Mouse (Mus musculus): ENCODE measurements around the gene Ina. TPM values are rescaled to one million over a fixed set of nuclear protein-coding genes. Genes with fewer than 3 reads are reported as not detected.

Gene Ina
- polyA plus RNA-seq, 1 experiment from 2014 or later: 102 TPM

GRCm38 (mm10) chr19:47026513-47026912 is 12.0 kb downstream of the Ina start:
- Histone ChIP-seq H3K4me2 (ENCODE audit: low read depth, low read length, severe bottlenecking) (no peak overlapping the region), H3K9me3 (ENCODE audit: control insufficient read depth, low read length) (no peaks in the 10 kb centered on the region), H3K27ac (ENCODE audit: low read depth, low read length) (no peak overlapping the region), H3K9ac (ENCODE audit: low read length) (no peak overlapping the region), H3K4me3 (ENCODE audit: low read depth, low read length) (no peak overlapping the region), H3K27me3 (ENCODE audit: control insufficient read depth, insufficient read depth, low read length) (no peaks in the 10 kb centered on the region), H3K36me3 (ENCODE audit: control insufficient read depth, insufficient read depth, low read length) (no peaks in the 10 kb centered on the region), H3K4me1 (replicated peaks; ENCODE audit: control insufficient read depth, insufficient read depth, low read length) (no peaks in the 10 kb centered on the region)
- no peak for DNase-seq (ENCODE audit: low spot score)
- no peak for ATAC-seq (replicated peaks; ENCODE audit: low FRiP score)
- WGBS: 92% methylated on average over 4 of the region's 4 CpGs

- H3K36me3 ChIP-seq (ENCODE audit: control insufficient read depth, insufficient read depth, low read length): peaks cover 3% of the 10 kb centered on the region; the same call in 1 of the 2 replicates
- no peak for DNase-seq (ENCODE audit: low spot score)
- no peak overlapping the region for H3K9ac ChIP-seq (ENCODE audit: low read length)
- H3K4me2 ChIP-seq (ENCODE audit: low read depth, low read length, severe bottlenecking): no peak overlapping the region
- WGBS: 81% methylated on average over 9 of the region's 9 CpGs
- H3K27ac ChIP-seq (ENCODE audit: low read depth, low read length): no peak overlapping the region
- ATAC-seq (replicated peaks; ENCODE audit: low FRiP score): no peak
- no peaks in the 10 kb centered on the region for H3K9me3 ChIP-seq (ENCODE audit: control insufficient read depth, low read length)
- no peaks in the 10 kb centered on the region for H3K27me3 ChIP-seq (ENCODE audit: control insufficient read depth, insufficient read depth, low read length)
- no peaks in the 10 kb centered on the region for H3K4me1 ChIP-seq (replicated peaks; ENCODE audit: control insufficient read depth, insufficient read depth, low read length)
- no peak overlapping the region for H3K4me3 ChIP-seq (ENCODE audit: low read depth, low read length)
These were observed 15.3 kb downstream of the Ina start for GRCm38 (mm10) chr19:47029796-47030195.

DNA sequence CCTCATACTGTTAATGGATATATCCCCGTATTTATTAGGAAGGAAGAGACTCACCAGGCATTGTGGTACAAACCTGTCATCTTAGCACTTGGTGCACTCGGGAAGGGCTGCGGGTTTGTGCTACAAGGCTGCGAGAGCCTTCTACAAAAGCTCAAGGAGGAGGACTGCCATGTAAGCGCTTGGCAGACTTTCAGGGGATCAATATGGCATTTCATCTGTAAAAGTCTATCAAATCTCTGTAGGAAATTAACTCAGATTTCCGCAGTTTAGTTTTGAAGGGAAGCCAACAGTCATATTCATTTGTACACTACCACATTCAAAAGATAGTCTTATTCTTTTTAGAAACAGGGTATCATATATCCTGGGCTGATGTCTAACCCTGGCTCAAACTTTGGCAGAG is 17.3 kb downstream of the Ina start:
- H3K4me1 ChIP-seq (replicated peaks; ENCODE audit: control insufficient read depth, insufficient read depth, low read length): no peaks in the 10 kb centered on the region
- H3K4me2 ChIP-seq (ENCODE audit: low read depth, low read length, severe bottlenecking): no peak overlapping the region
- WGBS: 90% methylated on average over 6 of the region's 6 CpGs
- peaks cover 3% of the 10 kb centered on the region; the same call in 1 of the 2 replicates for H3K36me3 ChIP-seq (ENCODE audit: control insufficient read depth, insufficient read depth, low read length)
- no peak overlapping the region for H3K4me3 ChIP-seq (ENCODE audit: low read depth, low read length)
- H3K27me3 ChIP-seq (ENCODE audit: control insufficient read depth, insufficient read depth, low read length): no peaks in the 10 kb centered on the region
- ATAC-seq (replicated peaks; ENCODE audit: low FRiP score) (no peak), DNase-seq (ENCODE audit: low spot score) (no peak)
- H3K9me3 ChIP-seq (ENCODE audit: control insufficient read depth, low read length): no peaks in the 10 kb centered on the region
- no peak overlapping the region for H3K9ac ChIP-seq (ENCODE audit: low read length)
- H3K27ac ChIP-seq (ENCODE audit: low read depth, low read length): no peak overlapping the region

- H3K4me3 ChIP-seq (ENCODE audit: low read depth, low read length): no peak overlapping the region
- H3K4me1 ChIP-seq (replicated peaks; ENCODE audit: control insufficient read depth, insufficient read depth, low read length): no peaks in the 10 kb centered on the region
- no peaks in the 10 kb centered on the region for H3K9me3 ChIP-seq (ENCODE audit: control insufficient read depth, low read length)
- ATAC-seq (replicated peaks; ENCODE audit: low FRiP score): no peak
- DNase-seq (ENCODE audit: low spot score): no peak
- no peak overlapping the region for H3K4me2 ChIP-seq (ENCODE audit: low read depth, low read length, severe bottlenecking)
- no peak overlapping the region for H3K9ac ChIP-seq (ENCODE audit: low read length)
- H3K36me3 ChIP-seq (ENCODE audit: control insufficient read depth, insufficient read depth, low read length): peaks cover 3% of the 10 kb centered on the region; the same call in 1 of the 2 replicates
- WGBS: 93% methylated on average over 4 of the region's 4 CpGs
- H3K27me3 ChIP-seq (ENCODE audit: control insufficient read depth, insufficient read depth, low read length): no peaks in the 10 kb centered on the region
- no peak overlapping the region for H3K27ac ChIP-seq (ENCODE audit: low read depth, low read length)
These were observed 20.4 kb downstream of the Ina start for GRCm38 (mm10) chr19:47034916-47035315.

DNA sequence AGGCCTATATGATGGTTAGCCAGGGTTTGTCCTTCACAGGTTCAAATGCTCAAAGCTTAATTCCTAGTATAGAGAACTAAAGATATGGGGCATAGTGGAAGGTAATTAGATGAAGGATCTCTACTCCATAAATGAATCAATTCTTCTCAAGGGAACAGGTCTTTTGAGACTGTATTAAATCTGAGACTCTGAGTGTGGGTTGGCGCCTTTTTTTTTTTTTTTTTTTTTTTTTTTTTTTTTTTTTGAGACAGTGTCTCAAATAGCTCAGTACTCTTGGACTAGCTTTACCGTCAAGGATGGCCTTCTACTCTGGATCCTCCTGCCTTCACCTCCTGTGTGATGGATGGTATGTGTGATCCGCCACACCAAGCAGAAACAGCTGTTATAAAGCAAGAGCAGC is 22.1 kb downstream of the Ina start:
- Histone ChIP-seq H3K4me2 (ENCODE audit: low read depth, low read length, severe bottlenecking) (no peak overlapping the region), H3K4me1 (replicated peaks; ENCODE audit: control insufficient read depth, insufficient read depth, low read length) (no peaks in the 10 kb centered on the region), H3K4me3 (ENCODE audit: low read depth, low read length) (no peak overlapping the region), H3K9ac (ENCODE audit: low read length) (no peak overlapping the region), H3K36me3 (ENCODE audit: control insufficient read depth, insufficient read depth, low read length) (peaks cover 3% of the 10 kb centered on the region; the same call in 1 of the 2 replicates), H3K9me3 (ENCODE audit: control insufficient read depth, low read length) (no peaks in the 10 kb centered on the region), H3K27ac (ENCODE audit: low read depth, low read length) (no peak overlapping the region), H3K27me3 (ENCODE audit: control insufficient read depth, insufficient read depth, low read length) (no peaks in the 10 kb centered on the region)
- no peak for DNase-seq (ENCODE audit: low spot score)
- 83% methylated on average over 3 of the region's 3 CpGs for WGBS
- no peak for ATAC-seq (replicated peaks; ENCODE audit: low FRiP score)

- Histone ChIP-seq H3K27me3 (ENCODE audit: control insufficient read depth, insufficient read depth, low read length) (no peaks in the 10 kb centered on the region), H3K4me3 (ENCODE audit: low read depth, low read length) (no peak overlapping the region), H3K9ac (ENCODE audit: low read length) (no peak overlapping the region), H3K36me3 (ENCODE audit: control insufficient read depth, insufficient read depth, low read length) (no peaks in the 10 kb centered on the region; the same call in 1 of the 2 replicates), H3K4me2 (ENCODE audit: low read depth, low read length, severe bottlenecking) (no peak overlapping the region), H3K27ac (ENCODE audit: low read depth, low read length) (no peak overlapping the region), H3K4me1 (replicated peaks; ENCODE audit: control insufficient read depth, insufficient read depth, low read length) (no peaks in the 10 kb centered on the region), H3K9me3 (ENCODE audit: control insufficient read depth, low read length) (no peaks in the 10 kb centered on the region)
- WGBS: 89% methylated on average over 3 of the region's 3 CpGs
- DNase-seq (ENCODE audit: low spot score) (no peak), ATAC-seq (replicated peaks; ENCODE audit: low FRiP score) (no peak)
These were observed 26.4 kb downstream of the Ina start for GRCm38 (mm10) chr19:47040720-47041473.

- Histone ChIP-seq H3K4me1 (replicated peaks; ENCODE audit: control insufficient read depth, insufficient read depth, low read length) (no peaks in the 10 kb centered on the region), H3K27ac (ENCODE audit: low read depth, low read length) (no peak overlapping the region), H3K36me3 (ENCODE audit: control insufficient read depth, insufficient read depth, low read length) (peaks cover 4% of the 10 kb centered on the region; the same call in 1 of the 2 replicates), H3K4me3 (ENCODE audit: low read depth, low read length) (no peak overlapping the region), H3K4me2 (ENCODE audit: low read depth, low read length, severe bottlenecking) (no peak overlapping the region), H3K9me3 (ENCODE audit: control insufficient read depth, low read length) (no peaks in the 10 kb centered on the region), H3K9ac (ENCODE audit: low read length) (no peak overlapping the region), H3K27me3 (ENCODE audit: control insufficient read depth, insufficient read depth, low read length) (no peaks in the 10 kb centered on the region)
- DNase-seq (ENCODE audit: low spot score): no peak
- WGBS: 86% methylated on average over 3 of the region's 3 CpGs
- no peak for ATAC-seq (replicated peaks; ENCODE audit: low FRiP score)
These were observed 29.1 kb downstream of the Ina start for GRCm38 (mm10) chr19:47043608-47044007.

DNA sequence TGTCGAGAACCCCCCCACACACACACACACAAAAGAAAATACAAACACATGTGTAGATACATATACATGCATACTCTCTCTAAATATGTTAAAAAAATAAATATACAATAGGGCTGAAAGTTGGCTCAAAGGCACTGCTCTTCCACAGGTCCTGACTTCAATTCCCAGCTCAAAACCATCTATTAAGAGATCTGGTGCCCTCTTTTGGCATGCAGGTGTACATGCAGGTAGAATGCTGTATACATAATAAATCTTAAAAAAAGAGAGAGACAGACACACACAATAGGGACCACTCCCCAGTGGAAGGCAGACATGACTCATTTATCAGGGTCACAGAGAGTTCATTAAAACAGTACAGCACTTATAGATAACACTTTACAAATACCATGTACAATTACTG is 31.8 kb downstream of the Ina start:
- Histone ChIP-seq H3K4me3 (ENCODE audit: low read depth, low read length) (no peak overlapping the region), H3K4me2 (ENCODE audit: low read depth, low read length, severe bottlenecking) (no peak overlapping the region), H3K9ac (ENCODE audit: low read length) (no peak overlapping the region), H3K9me3 (ENCODE audit: control insufficient read depth, low read length) (no peaks in the 10 kb centered on the region), H3K4me1 (replicated peaks; ENCODE audit: control insufficient read depth, insufficient read depth, low read length) (peaks cover 8% of the 10 kb centered on the region; the same call in 1 of the 2 replicates), H3K27ac (ENCODE audit: low read depth, low read length) (no peak overlapping the region), H3K36me3 (ENCODE audit: control insufficient read depth, insufficient read depth, low read length) (peaks cover 4% of the 10 kb centered on the region; the same call in 1 of the 2 replicates), H3K27me3 (ENCODE audit: control insufficient read depth, insufficient read depth, low read length) (no peaks in the 10 kb centered on the region)
- DNase-seq (ENCODE audit: low spot score) (no peak), ATAC-seq (replicated peaks; ENCODE audit: low FRiP score) (no peak)
- WGBS: 100% methylated on average over 1 of the region's 1 CpGs
